Mouse (Mus musculus): ENCODE measurements at regions not wholly inside any gene's neighbourhood (a gene's known extent, or its start where the extent isn't known, plus 50 kb on each side); places are given as distances from the start of the nearest gene placed in this dataset.

DNA sequence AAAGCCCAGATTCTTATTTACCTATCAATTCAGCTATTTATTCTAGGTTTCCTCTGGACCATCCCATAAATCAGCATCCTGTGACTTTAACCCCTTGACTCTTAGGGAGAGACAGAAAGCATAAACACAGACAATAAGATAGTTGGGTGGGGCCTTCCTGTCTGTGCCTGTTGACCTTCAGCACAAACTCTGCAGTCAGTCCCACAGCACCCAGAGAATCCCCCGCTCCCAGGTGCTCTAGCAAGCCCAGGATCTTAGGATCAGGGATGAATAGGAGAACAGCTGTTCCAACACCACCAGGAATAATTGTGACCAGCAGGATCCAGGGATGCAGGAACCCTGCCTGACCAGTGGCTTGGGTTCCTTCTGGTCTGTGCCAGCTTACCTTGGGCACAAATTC lies 107.8 kb downstream of the Basp1 start:
- DNase-seq (ENCODE audit: low spot score in 2 of 2), result no peak

DNA sequence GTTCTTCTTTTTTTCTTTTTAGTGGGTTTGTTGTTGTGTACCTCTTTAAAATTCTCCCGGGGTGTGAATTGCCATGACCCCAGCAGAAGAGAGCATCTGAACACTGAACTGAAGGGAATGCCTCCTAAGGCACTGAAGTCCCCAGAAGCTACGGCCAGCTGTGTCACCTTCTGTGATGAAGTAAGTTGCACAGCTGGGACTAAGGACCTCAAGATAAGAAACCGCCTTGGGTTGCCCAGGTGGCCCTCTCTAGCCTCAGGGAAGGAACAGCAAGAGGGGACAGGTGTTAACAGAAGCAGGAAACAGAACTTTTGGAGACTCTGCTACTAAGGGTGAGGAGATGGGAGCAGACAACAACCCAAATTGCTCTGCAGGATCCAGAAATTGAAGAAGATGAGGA lies 110.2 kb downstream of the Basp1 start:
- no peak for DNase-seq (ENCODE audit: low spot score in 2 of 2)

DNA sequence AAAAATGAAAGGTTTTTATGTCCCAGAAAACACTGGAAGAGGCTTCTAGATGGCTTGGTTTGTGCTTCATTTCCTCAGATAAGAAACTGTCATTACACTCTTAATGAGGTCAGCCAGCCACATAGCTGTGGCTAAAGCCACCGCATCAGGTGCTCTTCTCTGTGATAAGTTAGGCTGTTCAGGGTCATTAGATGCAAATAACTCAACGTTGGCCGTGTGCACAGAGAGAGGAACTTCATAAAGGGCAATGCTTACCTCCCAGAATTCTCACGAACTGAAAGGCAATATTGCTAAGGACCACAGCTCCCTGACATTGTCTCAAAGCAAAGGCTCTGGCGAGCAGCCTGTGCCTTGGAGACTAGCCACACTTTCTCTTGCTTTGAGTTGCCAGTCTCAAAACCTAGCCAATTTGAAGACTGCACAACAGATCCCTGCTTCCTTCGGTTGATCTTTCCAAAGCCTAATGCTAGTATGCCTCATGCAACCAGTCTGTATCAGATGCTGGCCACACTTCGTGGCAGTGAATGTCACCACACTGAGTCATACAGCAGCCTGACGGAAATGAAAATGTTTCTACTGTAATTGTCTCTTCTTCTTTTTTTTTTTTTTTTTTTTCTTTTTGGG lies 110.8 kb downstream of the Basp1 start:
- DNase-seq (ENCODE audit: low spot score in 2 of 2), result peak in 1 of 2 experiments; percentile 29

DNA sequence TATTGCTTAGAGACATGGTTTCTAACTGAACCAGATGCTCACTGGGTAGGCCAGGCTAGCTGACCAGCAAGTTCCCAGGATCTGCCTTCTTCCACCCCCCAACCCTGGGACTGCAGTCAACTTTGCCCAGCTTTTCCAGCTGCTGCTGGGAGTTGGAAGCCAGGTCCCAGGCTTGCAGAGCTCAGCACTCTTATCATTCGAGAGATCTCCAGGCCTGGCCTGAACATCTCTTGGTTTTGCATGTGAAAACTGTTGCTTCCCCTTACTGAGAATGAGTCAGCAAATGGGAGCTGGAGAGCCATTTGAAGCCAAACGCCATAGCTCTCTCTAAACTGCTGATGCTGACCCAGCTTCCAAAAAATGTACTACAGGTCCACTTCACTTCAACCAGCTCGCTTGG lies 111.8 kb downstream of the Basp1 start:
- no peak for DNase-seq (ENCODE audit: low spot score in 2 of 2)

DNA sequence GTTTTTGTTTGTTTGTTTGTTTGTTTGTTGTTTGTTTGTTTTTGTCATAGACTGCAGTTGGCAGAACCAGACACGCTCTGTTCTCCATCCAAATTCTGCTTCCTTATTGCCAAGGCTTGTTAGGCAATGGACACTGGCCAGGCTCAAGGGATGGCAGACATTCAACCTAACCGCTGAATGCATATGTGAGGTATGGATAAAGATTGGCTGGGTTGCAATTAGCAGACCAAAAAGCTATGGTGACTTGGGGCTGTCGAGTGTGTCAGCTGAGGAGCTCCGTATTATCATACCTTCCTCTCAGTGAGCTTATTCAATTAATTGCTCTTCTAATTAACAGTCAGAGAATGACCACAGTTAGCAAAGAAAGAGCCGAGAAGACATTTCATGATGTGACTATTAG lies 116.3 kb downstream of the Basp1 start:
- no peak for DNase-seq (ENCODE audit: low spot score in 2 of 2)

DNA sequence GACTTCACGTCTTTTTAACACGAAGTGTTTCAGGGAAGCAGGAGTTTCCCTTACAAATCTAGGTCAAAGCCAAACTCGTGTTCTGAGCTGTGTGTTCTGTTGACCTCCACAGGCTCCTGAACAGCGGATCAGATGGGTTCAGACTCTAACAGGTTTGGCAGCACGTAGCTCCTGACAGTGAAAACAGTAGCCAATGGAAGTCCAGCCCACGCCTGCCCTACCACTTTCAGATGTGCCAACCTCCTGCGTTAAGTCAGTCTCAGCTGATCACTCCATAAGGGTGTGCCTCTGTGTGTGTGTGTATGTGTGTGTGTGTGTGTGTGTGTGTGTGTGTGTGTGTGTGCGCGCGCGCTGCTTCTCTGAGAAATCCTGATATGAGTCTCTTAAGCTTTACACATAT lies 116.8 kb downstream of the Basp1 start:
- no peak for DNase-seq (ENCODE audit: low spot score in 2 of 2)

DNA sequence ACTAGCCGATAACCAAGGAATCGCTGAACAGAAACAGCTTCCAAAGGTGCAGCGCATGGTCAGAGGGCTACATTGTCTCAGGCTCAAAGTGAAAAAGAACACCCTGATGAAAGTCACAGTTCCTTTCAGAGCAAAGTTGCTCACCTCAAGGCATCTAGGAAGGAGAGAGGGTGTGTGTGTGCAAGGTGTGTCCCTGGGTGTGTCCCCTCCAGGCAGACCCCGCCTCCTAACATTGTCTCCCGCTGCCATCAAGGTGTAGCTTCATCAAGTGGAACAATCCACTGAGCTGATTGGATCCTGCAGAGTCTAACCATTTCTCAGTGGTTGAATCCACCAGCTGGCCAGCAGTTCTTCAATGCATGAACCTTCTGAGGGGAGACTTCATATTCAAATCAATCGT lies 117.8 kb downstream of the Basp1 start:
- no peak for DNase-seq (ENCODE audit: low spot score in 2 of 2)

DNA sequence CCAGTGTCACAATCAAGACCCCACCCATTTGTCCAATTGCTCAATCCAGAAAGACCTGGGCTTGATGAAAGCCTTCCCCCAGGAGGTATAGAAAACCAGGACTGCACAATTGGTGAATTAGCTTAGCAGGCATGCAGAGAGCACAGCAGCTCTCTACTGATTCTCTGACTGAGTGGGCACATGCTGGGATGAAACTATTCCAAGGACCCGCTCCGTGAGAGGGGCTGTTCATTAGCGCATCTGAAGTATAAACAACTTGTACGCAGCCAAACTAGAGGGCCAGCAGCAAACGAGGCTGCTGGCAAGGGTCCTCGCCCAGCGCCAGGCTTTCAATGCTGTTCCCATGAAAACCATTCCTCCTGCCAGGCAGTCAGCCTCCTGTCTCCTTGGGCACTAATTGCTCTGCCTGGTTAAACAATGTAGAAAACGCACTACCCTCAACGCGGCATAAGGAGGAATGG lies 122.3 kb downstream of the Basp1 start:
- peak; percentile 40 to 67 for DNase-seq (ENCODE audit: low spot score in 2 of 2)

DNA sequence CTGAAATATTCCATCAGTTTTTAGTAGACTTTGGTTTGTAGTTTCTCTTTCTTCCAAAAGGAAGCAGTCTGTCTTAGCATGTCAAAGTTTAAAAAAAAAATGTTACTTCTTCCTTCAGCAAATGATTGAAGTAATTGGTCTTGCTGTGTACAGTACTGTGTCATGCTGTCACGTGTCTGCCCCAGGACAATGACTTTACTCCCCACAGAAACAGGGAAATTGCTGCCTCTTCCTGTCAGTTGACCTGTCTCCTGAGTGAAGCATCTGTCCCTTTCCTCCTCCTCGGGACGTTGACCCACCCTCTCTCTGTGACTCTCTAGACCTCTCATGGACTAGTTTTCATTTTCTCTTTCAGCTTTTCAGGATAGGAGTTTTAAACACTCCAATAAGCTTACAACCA lies 125.7 kb downstream of the Basp1 start:
- DNase-seq (ENCODE audit: low spot score in 2 of 2), result no peak

DNA sequence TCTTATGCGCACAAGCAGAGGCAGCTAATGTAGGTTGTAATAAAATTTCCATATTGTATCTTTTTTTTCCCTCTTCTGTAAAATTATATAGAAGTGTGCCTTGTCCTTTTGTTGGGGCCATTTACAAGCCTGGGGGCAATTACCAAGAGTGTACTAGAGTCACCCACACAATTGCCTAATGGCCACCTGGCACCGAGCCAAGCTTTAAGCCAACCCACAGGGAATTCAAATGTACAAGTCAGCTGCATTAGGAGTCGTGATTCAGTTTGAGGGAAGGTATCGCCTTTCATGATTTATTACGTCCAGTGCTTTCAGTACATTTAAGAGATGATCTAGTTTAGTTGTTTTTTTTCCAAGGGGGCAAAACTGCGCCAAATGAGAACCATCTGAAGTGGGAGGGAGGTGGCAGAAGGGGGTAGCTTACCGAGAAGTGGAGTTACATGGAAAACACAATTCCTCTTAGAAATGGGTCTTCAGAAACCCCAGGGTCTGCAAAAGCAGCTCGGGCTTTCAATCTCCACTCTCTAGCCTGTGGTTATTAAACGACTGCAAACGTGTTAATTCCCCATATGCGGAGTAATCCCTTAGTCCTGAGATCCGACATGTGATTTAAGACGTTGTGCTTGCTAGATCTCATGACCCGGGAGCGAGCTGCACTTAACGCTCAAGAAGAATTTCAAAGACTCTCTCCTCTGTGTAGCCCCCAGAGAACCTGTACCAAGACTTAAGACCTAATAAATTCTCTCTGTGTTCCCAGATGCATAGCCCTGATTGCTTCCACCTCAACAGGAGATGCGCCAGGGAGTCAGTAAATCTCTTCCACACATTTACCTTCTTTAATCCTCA lies 129.0 kb downstream of the Basp1 start:
- no peak for DNase-seq (ENCODE audit: low spot score in 2 of 2)

DNA sequence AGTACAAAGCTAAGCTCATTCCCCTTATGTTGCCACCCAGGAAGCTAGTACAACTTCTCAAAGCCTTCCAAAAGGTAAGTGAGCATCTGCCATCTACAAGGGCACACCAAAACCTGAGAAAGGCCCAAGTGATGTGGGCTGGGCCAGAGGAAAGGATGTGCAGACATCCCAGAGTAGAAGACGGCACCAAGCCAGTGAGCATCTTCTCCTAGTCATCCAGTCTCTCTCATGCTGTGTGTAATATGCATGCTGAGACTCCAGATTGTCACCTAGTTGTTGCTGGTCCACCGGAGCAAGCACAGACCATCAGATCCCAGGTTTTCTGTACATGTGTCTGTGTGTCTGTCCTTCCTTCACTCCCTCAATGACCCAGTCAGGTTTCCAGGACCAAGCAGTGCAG lies 129.9 kb downstream of the Basp1 start:
- DNase-seq (ENCODE audit: low spot score in 2 of 2), result no peak

DNA sequence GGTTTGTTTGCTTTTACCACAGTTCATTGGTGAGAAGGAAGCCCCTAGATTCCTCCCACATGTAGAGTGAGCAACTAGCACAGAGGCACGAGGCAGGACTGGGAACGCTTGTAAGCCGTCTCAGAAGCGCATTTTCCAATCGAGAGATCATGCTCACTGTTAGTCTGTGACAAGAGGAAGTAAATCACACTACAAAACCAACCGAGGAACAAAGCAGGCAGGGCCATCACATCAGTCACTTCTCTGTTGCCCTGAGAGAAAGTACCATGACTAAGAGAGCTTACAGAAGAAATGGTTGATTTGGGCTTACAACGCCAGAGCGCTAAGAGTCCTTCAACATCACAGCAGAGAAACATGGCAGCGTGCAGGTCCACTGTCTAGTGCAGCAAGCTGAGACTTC lies 131.2 kb downstream of the Basp1 start:
- DNase-seq (ENCODE audit: low spot score in 2 of 2), result no peak

DNA sequence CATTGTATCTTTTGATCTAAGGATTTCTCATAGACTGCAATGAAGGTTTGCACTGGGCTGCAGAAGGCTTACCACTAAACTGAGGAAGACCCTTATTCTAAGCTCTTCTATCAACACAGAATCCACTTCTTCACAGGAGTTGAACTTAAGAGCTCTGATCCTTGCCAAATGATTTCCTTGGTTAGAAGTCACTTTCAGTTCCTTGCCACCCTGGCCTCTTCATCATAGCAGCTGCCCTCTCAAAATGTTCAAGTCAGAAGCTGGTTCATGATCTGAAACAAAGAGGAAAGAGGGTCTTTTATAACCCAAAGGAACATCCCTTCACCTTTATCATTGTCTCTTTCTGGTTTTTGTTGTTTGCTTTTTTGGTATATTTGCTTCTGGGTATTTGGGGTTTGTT lies 131.6 kb downstream of the Basp1 start:
- DNase-seq (ENCODE audit: low spot score in 2 of 2), result no peak

DNA sequence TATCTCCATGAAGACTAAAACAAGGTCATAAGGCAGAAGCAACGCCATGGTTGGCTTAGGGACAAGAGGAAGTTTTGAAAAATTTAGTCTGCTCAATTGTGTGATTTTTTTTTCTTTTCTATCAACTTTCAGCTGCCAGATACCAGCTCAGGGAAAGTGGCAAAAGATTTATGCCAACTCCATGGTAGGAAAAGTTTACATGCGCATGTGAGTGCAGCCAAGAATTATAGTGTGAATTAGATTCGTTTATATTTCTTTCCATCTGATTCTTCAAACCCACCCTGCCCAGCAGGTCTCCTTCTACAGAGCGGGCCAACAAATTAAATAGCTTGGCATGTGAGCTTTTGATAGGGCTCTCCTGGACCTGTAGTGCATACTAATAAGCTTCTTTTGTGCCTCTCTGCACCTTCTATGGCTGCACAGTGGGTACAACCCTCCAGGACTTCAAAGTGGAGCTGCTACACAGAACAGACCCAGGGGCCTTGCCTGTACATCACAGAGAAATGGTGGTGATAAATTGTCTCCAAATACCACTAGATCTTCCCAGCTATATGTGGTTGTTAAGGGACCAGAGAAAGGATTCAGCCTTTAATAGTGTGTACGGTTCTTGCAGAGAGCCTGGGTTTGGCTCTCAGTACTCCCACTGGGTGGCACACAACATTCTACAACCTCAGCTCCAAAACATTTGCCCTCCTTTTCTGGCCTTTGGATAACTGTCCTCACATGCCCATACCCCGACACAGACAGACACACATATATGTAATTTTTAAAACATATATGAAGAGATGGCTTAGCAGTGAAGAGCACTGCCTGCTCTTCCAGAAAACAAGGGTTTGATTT lies 135.0 kb downstream of the Basp1 start:
- no peak for DNase-seq (ENCODE audit: low spot score in 2 of 2)

DNA sequence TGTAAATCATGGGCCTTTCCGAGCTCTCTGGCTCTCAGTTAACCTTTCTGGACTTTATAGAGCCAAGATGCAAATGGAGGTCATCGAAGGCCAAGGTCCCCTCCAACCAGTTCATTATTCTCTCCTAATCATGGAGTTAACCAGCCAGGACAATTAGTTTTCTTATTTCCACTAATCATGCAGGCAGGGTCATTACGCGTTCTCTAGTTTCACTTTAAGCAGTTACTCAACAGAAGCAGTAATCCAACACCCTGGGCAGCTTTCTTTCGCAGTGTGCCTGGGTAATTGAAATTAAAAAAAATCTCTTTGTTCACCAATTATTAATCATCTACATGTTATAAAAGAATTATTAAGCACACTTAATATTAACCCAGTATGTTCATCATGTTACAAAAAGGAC lies 137.3 kb downstream of the Basp1 start:
- DNase-seq (ENCODE audit: low spot score in 2 of 2), result no peak

DNA sequence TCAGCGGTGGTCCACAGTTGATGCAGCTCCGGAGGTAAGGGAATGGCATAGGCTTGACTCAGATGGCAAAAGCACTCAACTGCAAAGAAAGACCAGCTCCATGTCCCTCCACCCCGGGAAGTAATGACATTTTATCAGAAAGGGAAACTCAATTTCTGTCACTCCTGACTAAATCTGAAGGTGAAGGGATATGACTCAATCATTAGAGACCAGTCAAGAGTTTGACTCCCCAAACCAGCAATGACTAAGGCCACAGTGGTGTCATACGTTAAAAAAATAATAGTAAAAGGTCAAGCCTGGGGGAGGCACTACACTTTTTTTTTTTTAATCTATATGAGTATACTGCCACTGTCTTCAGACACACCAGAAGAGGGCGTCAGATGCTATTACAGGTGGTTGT lies 141.7 kb downstream of the Basp1 start:
- no peak for DNase-seq (ENCODE audit: low spot score in 2 of 2)

DNA sequence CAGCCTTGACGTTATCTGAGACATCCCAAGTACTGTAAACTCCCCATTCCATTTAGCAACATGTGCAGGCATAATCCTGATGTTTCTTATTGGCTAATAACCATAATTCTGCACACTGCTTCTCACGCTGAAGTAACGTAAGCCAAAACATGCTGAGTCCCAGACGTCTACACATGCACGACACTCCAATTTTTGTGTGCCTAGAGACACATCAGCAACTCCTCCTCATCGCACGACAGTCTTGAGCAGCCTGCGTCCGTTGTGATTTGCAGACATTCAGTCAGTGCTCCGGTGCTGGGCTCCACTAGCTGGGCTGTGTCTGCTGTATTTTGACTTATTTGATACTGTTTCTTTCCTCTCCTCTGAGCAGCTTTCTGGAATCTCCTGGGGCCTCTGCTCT lies 143.2 kb downstream of the Basp1 start:
- no peak for DNase-seq (ENCODE audit: low spot score in 2 of 2)

DNA sequence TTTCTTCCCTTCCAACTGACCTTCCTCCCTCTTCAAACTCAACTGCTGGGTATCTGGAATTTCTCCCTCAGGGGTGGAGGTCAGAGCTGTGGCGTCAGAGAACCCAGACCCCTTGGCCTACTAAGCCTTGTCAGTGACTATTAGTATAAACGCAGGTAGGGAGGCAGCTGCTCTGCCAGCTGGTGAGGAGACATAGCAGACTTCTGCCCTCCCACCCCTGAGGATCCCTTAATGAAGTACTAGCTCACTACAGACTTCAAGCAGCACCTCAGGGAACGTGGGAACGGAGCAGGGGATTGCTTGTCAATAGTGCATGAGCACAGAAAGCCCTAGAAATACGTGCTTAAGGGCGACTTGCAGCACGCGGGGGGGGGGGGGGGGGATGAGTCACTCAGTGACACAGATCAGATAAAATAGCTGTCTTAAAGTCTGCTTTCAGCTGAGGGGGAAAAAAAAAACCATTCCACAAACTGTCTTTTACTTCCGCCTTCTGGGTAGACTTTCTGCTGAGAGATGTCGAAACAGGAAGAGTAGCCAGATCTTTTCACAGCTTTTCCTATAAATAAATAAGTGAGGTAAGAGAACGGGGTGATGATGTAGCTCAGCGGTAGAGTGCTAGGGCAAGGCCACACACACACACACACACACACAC lies 144.1 kb downstream of the Basp1 start:
- peak in 1 of 2 experiments; percentile 25 for DNase-seq (ENCODE audit: low spot score in 2 of 2)

DNA sequence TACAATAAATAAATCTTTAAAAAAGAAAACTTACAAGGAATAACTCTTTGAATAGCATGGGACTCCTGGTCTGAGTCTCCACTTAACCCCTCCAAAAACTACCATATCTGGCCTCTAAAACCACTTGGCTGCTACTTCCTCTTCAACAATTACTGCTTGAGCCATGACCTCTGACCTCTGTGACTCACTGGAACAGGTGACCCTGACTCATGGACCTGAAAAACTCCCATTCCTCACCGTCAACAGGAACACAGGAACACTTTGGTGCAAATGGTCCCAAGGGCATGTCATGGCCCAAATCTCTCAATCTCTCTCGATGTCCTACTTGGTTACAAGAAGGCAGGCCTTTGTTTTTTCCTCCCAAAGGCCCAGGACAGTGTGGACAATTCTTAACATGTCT lies 145.1 kb downstream of the Basp1 start:
- DNase-seq (ENCODE audit: low spot score in 2 of 2), result no peak

DNA sequence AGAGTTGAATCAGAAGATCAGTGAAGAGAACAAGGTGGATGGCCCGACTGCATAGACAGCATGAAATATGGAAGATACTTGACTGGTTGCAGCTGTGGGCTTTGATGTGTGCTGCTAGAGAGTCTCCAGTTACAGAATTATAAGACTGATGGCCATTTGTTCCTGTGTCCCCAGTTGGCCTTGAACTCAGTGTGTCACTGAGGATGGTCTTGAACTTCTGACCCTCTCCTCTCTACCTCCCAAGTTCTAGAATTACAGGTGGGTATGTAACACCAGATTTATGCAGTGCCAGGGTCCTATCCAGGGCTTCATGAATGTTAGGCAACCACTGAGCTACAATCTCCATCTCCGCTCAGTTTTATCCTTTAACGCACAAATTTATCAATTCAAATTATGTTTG lies 146.1 kb downstream of the Basp1 start:
- no peak for DNase-seq (ENCODE audit: low spot score in 2 of 2)

Measured in layer of hippocampus, adult 18-20 months (tissue).